Mouse (Mus musculus) intestine, postnatal 0 days (tissue): ENCODE measurements at regions not wholly inside any gene's neighbourhood (a gene's known extent, or its start where the extent isn't known, plus 50 kb on each side); places are given as distances from the start of the nearest gene placed in this dataset.
A peak's percentile ranks its signal among the peaks of the same experiment; 100 is the strongest.

Source experiments
- ATAC-seq: fragments of 200-750 bp; cut with Nextera tagmentation; 2 replicates; pipeline ENCODE4 v1.8.0; 2017; ENCODE audit warnings: mild to moderate bottlenecking, moderate TSS enrichment, moderate library complexity
- H3K27ac ChIP-seq: fragments of 300-500 bp; sonication (generic); 2 replicates; pipeline ENCODE4 v1.5.1; 2014; ENCODE audit warnings: mild to moderate bottlenecking, low read depth, low read length, moderate library complexity
- H3K27me3 ChIP-seq: fragments of 300-500 bp; sonication (generic); replicated peaks from 2 replicates; pipeline ENCODE4 v1.6.1; 2014; ENCODE audit warnings: low read length, mixed read lengths; ENCODE audit not compliant: control insufficient read depth, insufficient read depth
- H3K36me3 ChIP-seq: fragments of 300-500 bp; sonication (generic); 2 replicates; pipeline ENCODE4 v1.6.1; 2014; ENCODE audit warnings: mild to moderate bottlenecking, moderate library complexity; ENCODE audit not compliant: control insufficient read depth, insufficient read depth
- H3K4me1 ChIP-seq: fragments of 300-500 bp; sonication (generic); replicated peaks from 2 replicates; pipeline ENCODE4 v1.6.1; 2014; ENCODE audit warnings: antibody characterized with exemption, low read length, mixed read lengths; ENCODE audit not compliant: control insufficient read depth, insufficient read depth
- H3K4me2 ChIP-seq: fragments of 300-500 bp; sonication (generic); replicated peaks from 2 replicates; pipeline ENCODE4 v1.6.1; 2014; ENCODE audit warnings: low read depth, mild to moderate bottlenecking, moderate library complexity
- H3K4me3 ChIP-seq: fragments of 300-500 bp; sonication (generic); 2 replicates; pipeline ENCODE4 v1.5.1; 2014; ENCODE audit warnings: low read depth, low read length
- H3K9ac ChIP-seq: fragments of 300-500 bp; sonication (generic); 2 replicates; pipeline ENCODE4 v1.6.1; 2014; ENCODE audit warnings: mild to moderate bottlenecking, low read depth, low read length
- H3K9me3 ChIP-seq: fragments of 300-500 bp; sonication (generic); 2 replicates; pipeline ENCODE4 v1.6.1; 2016; ENCODE audit warnings: mixed run types; ENCODE audit not compliant: control insufficient read depth
- CTCF ChIP-seq: sonication (generic); IDR thresholded peaks from 2 replicates; pipeline ENCODE4 v1.5.1; 2016; ENCODE audit warnings: low read depth, mild to moderate bottlenecking, control low read depth, antibody characterized with exemption, moderate library complexity
- WGBS: fragments of 180-500 bp; shearing (Covaris S2); extraction: QIAGEN DNeasy Blood & Tissue Kit; methylation state at CpG from one replicate; pipeline ENCODE4 v1.1.7; 2014; 5-methylcytosine and 5-hydroxymethylcytosine counted together

GRCm38 (mm10) chrX:11387200-11387940, 59.7 kb downstream of the H2al1j start:
- ATAC-seq: no peak
- Histone ChIP-seq H3K9ac (no peak overlapping the region), H3K27me3 (no peaks in the 10 kb centered on the region), H3K4me3 (no peak overlapping the region), H3K27ac (no peak overlapping the region), H3K4me2 (no peak overlapping the region), H3K4me1 (no peaks in the 10 kb centered on the region), H3K36me3 (no peaks in the 10 kb centered on the region), H3K9me3 (no peaks in the 10 kb centered on the region)
- WGBS: 69% methylated on average over 9 of the region's 9 CpGs
- no peak for TF ChIP-seq CTCF

- Histone ChIP-seq H3K27me3 (no peaks in the 10 kb centered on the region), H3K4me1 (no peaks in the 10 kb centered on the region), H3K9me3 (no peaks in the 10 kb centered on the region), H3K36me3 (no peaks in the 10 kb centered on the region), H3K4me2 (no peak overlapping the region), H3K4me3 (no peak overlapping the region), H3K27ac (no peak overlapping the region), H3K9ac (no peak overlapping the region)
- no peak for TF ChIP-seq CTCF
- no peak for ATAC-seq
- WGBS: 66% methylated on average over 9 of the region's 9 CpGs
Measured at GRCm38 (mm10) chrX:11388860-11389259, 61.2 kb downstream of the H2al1j start.

- 79% methylated on average over 3 of the region's 3 CpGs for WGBS
- ATAC-seq: no peak
Measured at GRCm38 (mm10) chrX:11400406-11400805, 72.8 kb downstream of the H2al1j start.

GRCm38 (mm10) chrX:11404369-11404768, 76.7 kb downstream of the H2al1j start:
- no peak overlapping the region for H3K27ac ChIP-seq
- no peak overlapping the region for H3K4me2 ChIP-seq
- no peaks in the 10 kb centered on the region for H3K4me1 ChIP-seq
- no peak overlapping the region for H3K4me3 ChIP-seq
- H3K36me3 ChIP-seq: no peaks in the 10 kb centered on the region
- 81% methylated on average over 4 of the region's 4 CpGs for WGBS
- H3K9ac ChIP-seq: no peak overlapping the region
- 0 out of 2 replicates have a peak, but pooled peaks cover 3% of the 10 kb centered on the region for H3K9me3 ChIP-seq
- no peak for ATAC-seq
- TF ChIP-seq CTCF: peak; percentile 26; the same call in 1 of the 2 replicates
- H3K27me3 ChIP-seq: no peaks in the 10 kb centered on the region

More at GRCm38 (mm10) chrX:11400406-11400805, 72.8 kb downstream of the H2al1j start:
- no peak for TF ChIP-seq CTCF
- no peaks in the 10 kb centered on the region for H3K4me1 ChIP-seq
- no peak overlapping the region for H3K4me3 ChIP-seq
- H3K27me3 ChIP-seq: no peaks in the 10 kb centered on the region
- H3K9ac ChIP-seq: no peak overlapping the region
- H3K4me2 ChIP-seq: no peak overlapping the region
- H3K9me3 ChIP-seq: 0 out of 2 replicates have a peak, but pooled peaks cover 3% of the 10 kb centered on the region
- no peak overlapping the region for H3K27ac ChIP-seq
- H3K36me3 ChIP-seq: no peaks in the 10 kb centered on the region

- no peak overlapping the region for H3K4me3 ChIP-seq
- ATAC-seq: no peak
- H3K27ac ChIP-seq: no peak overlapping the region
- H3K36me3 ChIP-seq: no peaks in the 10 kb centered on the region
- H3K4me2 ChIP-seq: no peak overlapping the region
- no peak for TF ChIP-seq CTCF
- H3K9me3 ChIP-seq: no peaks in the 10 kb centered on the region
- H3K27me3 ChIP-seq: no peaks in the 10 kb centered on the region
- H3K4me1 ChIP-seq: no peaks in the 10 kb centered on the region
- no peak overlapping the region for H3K9ac ChIP-seq
- 63% methylated on average over 5 of the region's 5 CpGs for WGBS
Measured at GRCm38 (mm10) chrX:11412316-11412826, 84.7 kb downstream of the H2al1j start.

GRCm38 (mm10) chrX:11415662-11416061, 88.0 kb downstream of the H2al1j start:
- no peak overlapping the region for H3K4me2 ChIP-seq
- no peak for ATAC-seq
- no peak for TF ChIP-seq CTCF
- H3K36me3 ChIP-seq: no peaks in the 10 kb centered on the region
- no peaks in the 10 kb centered on the region for H3K4me1 ChIP-seq
- 34% methylated on average over 4 of the region's 4 CpGs for WGBS
- H3K9me3 ChIP-seq: no peaks in the 10 kb centered on the region
- no peak overlapping the region for H3K4me3 ChIP-seq
- no peaks in the 10 kb centered on the region for H3K27me3 ChIP-seq
- H3K27ac ChIP-seq: no peak overlapping the region
- H3K9ac ChIP-seq: no peak overlapping the region
